Mouse (Mus musculus) lung, postnatal 14 days (tissue): ENCODE data around the gene Scn11a.

Experiments used
- DNase-seq: peaks from one replicate; pipeline ENCODE4 v3.0.0; 2021

The Scn11a gene

GRCm38 (mm10) chr9:119825297-119825696, at the start of gene Scn11a:
Scn11a (minus strand) TSS chr9:119825456.
- DNase-seq: no peak

GRCm38 (mm10) chr9:119854170-119854569, 28.9 kb upstream of the Scn11a start:
- DNase-seq: no peak

- DNase-seq: no peak
Measured at GRCm38 (mm10) chr9:119853071-119853846, 28.0 kb upstream of the Scn11a start.

- DNase-seq: no peak
Measured at GRCm38 (mm10) chr9:119852347-119853030, 27.2 kb upstream of the Scn11a start.

- DNase-seq: no peak
Measured at GRCm38 (mm10) chr9:119849214-119849613, 24.0 kb upstream of the Scn11a start.

- no peak for DNase-seq
Measured at GRCm38 (mm10) chr9:119848671-119849070, 23.4 kb upstream of the Scn11a start.

- no peak for DNase-seq
Measured at GRCm38 (mm10) chr9:119847187-119847586, 21.9 kb upstream of the Scn11a start.

- DNase-seq: no peak
Measured at GRCm38 (mm10) chr9:119844724-119845123, 19.5 kb upstream of the Scn11a start.

GRCm38 (mm10) chr9:119843549-119843948, 18.3 kb upstream of the Scn11a start:
- DNase-seq: no peak

- DNase-seq: no peak
Measured at GRCm38 (mm10) chr9:119842541-119843169, 17.4 kb upstream of the Scn11a start.

- DNase-seq: no peak
Measured at GRCm38 (mm10) chr9:119842091-119842490, 16.8 kb upstream of the Scn11a start.

GRCm38 (mm10) chr9:119841159-119841558, 15.9 kb upstream of the Scn11a start:
- DNase-seq: no peak

- no peak for DNase-seq
Measured at GRCm38 (mm10) chr9:119835581-119836125, 10.4 kb upstream of the Scn11a start.

GRCm38 (mm10) chr9:119831001-119831400, 5.7 kb upstream of the Scn11a start:
- no peak for DNase-seq

GRCm38 (mm10) chr9:119823722-119824121, 1.5 kb downstream of the Scn11a start:
- peak; percentile 4 for DNase-seq

GRCm38 (mm10) chr9:119813631-119814030, 11.6 kb downstream of the Scn11a start:
- no peak for DNase-seq

- no peak for DNase-seq
Measured at GRCm38 (mm10) chr9:119806491-119806890, 18.8 kb downstream of the Scn11a start.

GRCm38 (mm10) chr9:119804501-119804847, 20.8 kb downstream of the Scn11a start:
- no peak for DNase-seq

- DNase-seq: no peak
Measured at GRCm38 (mm10) chr9:119803845-119804500, 21.3 kb downstream of the Scn11a start.

GRCm38 (mm10) chr9:119803169-119803827, 22.0 kb downstream of the Scn11a start:
- DNase-seq: no peak

GRCm38 (mm10) chr9:119801460-119801859, 23.8 kb downstream of the Scn11a start:
- DNase-seq: no peak

- no peak for DNase-seq
Measured at GRCm38 (mm10) chr9:119796791-119797190, 28.5 kb downstream of the Scn11a start.
